Mouse (Mus musculus): ENCODE results near the gene Nthl1.

GRCm38 (mm10) chr17:24658017-24658758, 25.7 kb downstream of the Nthl1 start, which contains the start of gene Npw:
- TF ChIP-seq CTCF (IDR thresholded peaks at IDR 0.05; ENCODE audit: control insufficient read depth, insufficient read depth, low read length) = no peak
- no peak for TF ChIP-seq POLR2A (IDR thresholded peaks at IDR 0.05; ENCODE audit: borderline replicate concordance, control insufficient read depth, low read depth, low read length)
